ENCODE assay signal across 9 mouse cellular contexts in the genomic region with DNA sequence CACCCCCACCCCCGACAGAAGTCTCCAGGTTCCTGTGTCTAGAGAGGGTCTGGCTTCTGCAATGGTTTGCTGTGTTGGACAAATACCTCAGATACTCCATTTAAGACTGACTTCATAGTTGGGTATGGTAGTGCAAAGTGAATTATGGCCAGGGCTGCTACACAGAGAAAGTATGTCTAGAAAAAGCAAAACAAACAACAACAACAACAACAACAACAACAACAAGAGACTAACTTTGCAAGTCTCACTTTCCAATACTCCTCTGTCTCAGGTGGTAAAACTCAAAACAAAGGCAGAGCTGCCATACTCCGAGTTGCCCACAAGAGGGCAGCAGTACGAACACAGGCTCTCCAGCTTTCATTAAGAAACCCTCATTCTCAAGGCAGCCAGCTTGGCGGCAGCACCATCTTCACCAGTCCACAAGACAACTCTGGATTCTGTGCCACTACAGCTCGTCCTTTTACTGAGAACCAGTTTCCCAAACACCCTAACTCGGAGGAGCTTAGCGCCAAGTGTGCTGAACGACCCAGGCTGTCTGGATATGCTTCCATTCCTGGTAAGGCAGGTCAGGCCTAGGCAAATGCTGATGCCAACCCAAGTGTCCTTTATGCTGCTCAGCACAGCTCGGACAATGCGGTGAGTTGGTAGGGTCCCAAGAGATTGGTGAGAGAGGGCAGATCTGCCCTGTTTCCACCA.
DNase-seq lines count a peak whose midpoint lies in the region; ATAC-seq and TF ChIP-seq lines count a peak whose summit lies in the region.
"Had no signal": no experiment of that assay in that cellular context is flagged by ENCODE, and none has a peak within 500 bp of the region (broad histone marks: within the 10 kb centered on the region; RNA-seq: fewer than 3 reads in every experiment).

No protein-coding gene starts in this region.

- no peaks in the 10 kb centered on the region for H3K36me3 ChIP-seq in ES-Bruce4 (ENCODE audit: control insufficient read depth, insufficient read depth, low read length, poor library complexity, severe bottlenecking)
- H3K36me3 ChIP-seq in heart, embryonic 12.5 days: peaks cover 10% of the 10 kb centered on the region
- H3K36me3 ChIP-seq in kidney, postnatal 0 days (ENCODE audit: insufficient read depth, low read length): no peaks in the 10 kb centered on the region; the same call in 1 of the 2 replicates
- H3K36me3 ChIP-seq in liver, adult 2 months (ENCODE audit: control insufficient read depth, insufficient read depth, low read length): no peaks in the 10 kb centered on the region
- H3K36me3 ChIP-seq in neural tube, embryonic 14.5 days (ENCODE audit: control insufficient read depth, insufficient read depth, low read length): no peaks in the 10 kb centered on the region
- H3K36me3 ChIP-seq: liver, embryonic 15.5 days had no signal

- H3K4me1 ChIP-seq in ES-Bruce4 (ENCODE audit: control insufficient read depth, insufficient read depth, low read length): peaks cover 4% of the 10 kb centered on the region
- peaks cover 27% of the 10 kb centered on the region for H3K4me1 ChIP-seq in heart, embryonic 12.5 days (replicated peaks)
- 0 out of 2 replicates have a peak, but pooled peaks cover 4% of the 10 kb centered on the region for H3K4me1 ChIP-seq in kidney, postnatal 0 days (replicated peaks; ENCODE audit: insufficient read depth, low read length)
- no peaks in the 10 kb centered on the region for H3K4me1 ChIP-seq in liver, adult 2 months (ENCODE audit: control insufficient read depth, insufficient read depth, low read length)
- H3K4me1 ChIP-seq in neural tube, embryonic 14.5 days (ENCODE audit: control insufficient read depth, insufficient read depth, low read length): peaks cover 4% of the 10 kb centered on the region; the same call in 1 of the 2 replicates

- no peak overlapping the region for H3K4me3 ChIP-seq in ES-Bruce4 (ENCODE audit: low read depth, low read length)
- H3K4me3 ChIP-seq in heart, embryonic 12.5 days: no peak overlapping the region
- H3K4me3 ChIP-seq in kidney, postnatal 0 days (replicated peaks; ENCODE audit: low read depth, low read length): no peak overlapping the region
- no peak overlapping the region for H3K4me3 ChIP-seq in liver, adult 2 months (ENCODE audit: insufficient read depth, low read depth, low read length)
- H3K4me3 ChIP-seq in neural tube, embryonic 14.5 days (ENCODE audit: low read depth, low read length): no peak overlapping the region
- H3K4me3 ChIP-seq: liver, embryonic 15.5 days had no signal

- no peak overlapping the region for H3K4me2 ChIP-seq in heart, embryonic 12.5 days
- H3K4me2 ChIP-seq in kidney, postnatal 0 days (ENCODE audit: low read length): no peak overlapping the region
- H3K4me2 ChIP-seq in neural tube, embryonic 14.5 days (ENCODE audit: low read depth, low read length): no peak overlapping the region
- H3K4me2 ChIP-seq: liver, embryonic 15.5 days had no signal

- TF ChIP-seq POLR2A in ES-Bruce4 (IDR thresholded peaks at IDR 0.05; ENCODE audit: insufficient read depth, low read length): no peak
- TF ChIP-seq POLR2A in liver, adult 2 months (IDR thresholded peaks at IDR 0.05; ENCODE audit: extremely low read depth, insufficient read depth, low read length): no peak

- no peaks in the 10 kb centered on the region for H3K27me3 ChIP-seq in ES-Bruce4 (ENCODE audit: control insufficient read depth, insufficient read depth, low read length, poor library complexity, severe bottlenecking)
- H3K27me3 ChIP-seq in heart, embryonic 12.5 days (replicated peaks): no peaks in the 10 kb centered on the region
- H3K27me3 ChIP-seq in kidney, postnatal 0 days (ENCODE audit: insufficient read depth, low read length): no peaks in the 10 kb centered on the region
- no peaks in the 10 kb centered on the region for H3K27me3 ChIP-seq in liver, adult 2 months (ENCODE audit: control insufficient read depth, insufficient read depth, low read length)
- H3K27me3 ChIP-seq in neural tube, embryonic 14.5 days (ENCODE audit: control insufficient read depth, insufficient read depth, low read length): no peaks in the 10 kb centered on the region
- H3K27me3 ChIP-seq: liver, embryonic 15.5 days had no signal

- 29% methylated on average over 10 of the region's 10 CpGs for WGBS in heart, embryonic 12.5 days
- 31% methylated on average over 10 of the region's 10 CpGs for WGBS in kidney, postnatal 0 days
- 37% methylated on average over 10 of the region's 10 CpGs for WGBS in liver, adult 2 months
- WGBS in neural tube, embryonic 14.5 days: 30% methylated on average over 10 of the region's 10 CpGs

- H3K79me2 ChIP-seq in liver, adult 2 months (ENCODE audit: control insufficient read depth, insufficient read depth, low read length): no peaks in the 10 kb centered on the region

- H3K9me3 ChIP-seq in ES-Bruce4 (replicated peaks; ENCODE audit: control insufficient read depth, insufficient read depth, low read length, poor library complexity, severe bottlenecking): no peaks in the 10 kb centered on the region
- no peaks in the 10 kb centered on the region for H3K9me3 ChIP-seq in heart, embryonic 12.5 days (replicated peaks)
- H3K9me3 ChIP-seq in kidney, postnatal 0 days (replicated peaks; ENCODE audit: low read length): no peaks in the 10 kb centered on the region
- H3K9me3 ChIP-seq in neural tube, embryonic 14.5 days (ENCODE audit: control insufficient read depth, low read length): no peaks in the 10 kb centered on the region
- H3K9me3 ChIP-seq: liver, embryonic 15.5 days had no signal

- DNase-seq in c-Kit-negative CD71-positive TER-119-positive erythroid progenitor cells, embryonic 14.5 days (ENCODE audit: low read depth, low spot score): peak; percentile 41
- DNase-seq in kidney, postnatal 0 days (ENCODE audit: low spot score): peak; percentile 90
- peak; percentile 38 for DNase-seq in liver, adult 2 months (ENCODE audit: extremely low read depth, low read depth, low spot score)
- DNase-seq in thymus, postnatal 14 days: peak; percentile 31

- H3K9ac ChIP-seq in ES-Bruce4 (ENCODE audit: low read depth, poor library complexity, severe bottlenecking): no peak overlapping the region
- no peak overlapping the region for H3K9ac ChIP-seq in heart, embryonic 12.5 days
- H3K9ac ChIP-seq in kidney, postnatal 0 days (ENCODE audit: low read depth, low read length): no peak overlapping the region
- no peak overlapping the region for H3K9ac ChIP-seq in liver, adult 2 months (ENCODE audit: low read depth, low read length)
- H3K9ac ChIP-seq in neural tube, embryonic 14.5 days (replicated peaks; ENCODE audit: low read depth, low read length): no peak overlapping the region
- H3K9ac ChIP-seq: liver, embryonic 15.5 days had no signal

- no peak for TF ChIP-seq EP300 in ES-Bruce4 (IDR thresholded peaks at IDR 0.05; ENCODE audit: insufficient read depth, low read depth, low read length)

- peak; percentile 89 for TF ChIP-seq CTCF in ES-Bruce4 (IDR thresholded peaks at IDR 0.05; ENCODE audit: low read depth, low read length)
- TF ChIP-seq CTCF in kidney, postnatal 0 days (IDR thresholded peaks at IDR 0.05; ENCODE audit: low read depth): peak; percentile 99
- TF ChIP-seq CTCF in liver, adult 2 months (IDR thresholded peaks at IDR 0.05; ENCODE audit: low read depth, low read length): peak; percentile 85

- no peak overlapping the region for H3K27ac ChIP-seq in ES-Bruce4 (ENCODE audit: insufficient read depth, low read length)
- H3K27ac ChIP-seq in heart, embryonic 12.5 days (ENCODE audit: poor library complexity, severe bottlenecking): no peak overlapping the region
- no peak overlapping the region for H3K27ac ChIP-seq in kidney, postnatal 0 days
- no peak overlapping the region for H3K27ac ChIP-seq in liver, adult 2 months (replicated peaks; ENCODE audit: insufficient read depth, low read depth, low read length)
- peak overlapping the region; percentile 12; the same call in 1 of the 2 replicates for H3K27ac ChIP-seq in neural tube, embryonic 14.5 days (ENCODE audit: low read depth, low read length)
- H3K27ac ChIP-seq: liver, embryonic 15.5 days had no signal

- peak; percentile 65 for ATAC-seq in erythroid progenitor cell, adult 5-6 weeks (replicated peaks; ENCODE audit: low FRiP score, poor library complexity, severe bottlenecking)
- ATAC-seq in heart, embryonic 12.5 days (ENCODE audit: insufficient number of reproducible peaks, low FRiP score): peak; percentile 36; the same call in 1 of the 2 replicates
- no peak for ATAC-seq in kidney, postnatal 0 days (replicated peaks; ENCODE audit: low FRiP score, low read depth)
- ATAC-seq in neural tube, embryonic 14.5 days (ENCODE audit: low read depth): peak; percentile 52

Comparison
In these comparisons a context has a peak if more than half of its experiments do, and no peak if none do; other contexts are left out.
1. DNase-seq: peak in every context shown above with its lines; median percentile 90 in kidney, postnatal 0 days; 41 in c-Kit-negative CD71-positive TER-119-positive erythroid progenitor cells, embryonic 14.5 days; 38 in liver, adult 2 months; 31 in thymus, postnatal 14 days.